Mouse (Mus musculus) cerebellum, adult 9-11 months (tissue): ENCODE results near the gene Slc35c1.

Experiments used
- DNase-seq: peaks from one replicate; pipeline ENCODE4 v3.0.0; 2022

Gene Slc35c1

DNA sequence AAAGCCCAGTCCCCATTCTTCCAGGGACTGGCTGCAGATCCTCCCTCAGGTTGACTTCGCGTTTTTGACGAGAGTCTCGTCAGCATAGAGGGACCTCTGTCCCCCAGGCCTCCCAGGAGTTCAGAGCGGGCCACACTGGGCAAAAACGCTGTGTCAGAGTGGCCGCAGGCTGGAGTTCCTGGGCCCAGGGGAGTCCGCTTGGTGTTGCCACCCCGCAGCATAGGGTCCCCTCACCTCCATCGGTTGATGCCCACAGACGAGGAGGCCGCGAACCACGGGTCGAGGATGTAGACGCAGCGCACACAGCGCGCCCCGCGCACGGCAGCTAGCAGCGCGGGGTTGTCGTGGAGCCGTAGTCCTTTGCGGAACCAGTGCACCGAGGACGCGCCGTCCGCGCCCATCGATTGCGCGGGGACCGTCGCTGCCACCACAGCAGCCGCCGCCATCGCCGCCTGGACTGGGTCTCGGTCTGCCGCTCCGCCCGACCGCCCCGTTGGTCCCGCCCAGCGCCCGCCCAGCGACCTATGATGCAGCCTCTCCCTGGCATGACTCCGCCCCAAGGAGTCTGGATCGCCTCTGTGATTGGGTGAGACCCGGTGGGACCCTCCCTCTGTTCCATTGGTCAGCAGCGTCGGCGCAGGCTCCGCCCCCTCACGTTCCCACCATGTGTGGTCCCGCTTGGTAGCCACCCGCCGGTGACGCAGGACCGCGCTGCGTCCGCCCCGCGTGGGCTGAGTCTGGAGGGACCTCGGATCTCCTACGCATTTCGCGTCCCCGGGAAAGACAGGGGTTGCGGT, 26.6 kb downstream of the Slc35c1 start, which contains the start of gene Cry2:
Cry2 (minus strand) TSS at position 466 of the 797 bp plus-strand sequence.
- peak; percentile 100 for DNase-seq

- DNase-seq = peak; percentile 73
Measured at GRCm38 (mm10) chr2:92432299-92433295, 27.7 kb downstream of the Slc35c1 start.

- peak; percentile 67 for DNase-seq
Measured at GRCm38 (mm10) chr2:92431611-92432179, 28.6 kb downstream of the Slc35c1 start.

DNA sequence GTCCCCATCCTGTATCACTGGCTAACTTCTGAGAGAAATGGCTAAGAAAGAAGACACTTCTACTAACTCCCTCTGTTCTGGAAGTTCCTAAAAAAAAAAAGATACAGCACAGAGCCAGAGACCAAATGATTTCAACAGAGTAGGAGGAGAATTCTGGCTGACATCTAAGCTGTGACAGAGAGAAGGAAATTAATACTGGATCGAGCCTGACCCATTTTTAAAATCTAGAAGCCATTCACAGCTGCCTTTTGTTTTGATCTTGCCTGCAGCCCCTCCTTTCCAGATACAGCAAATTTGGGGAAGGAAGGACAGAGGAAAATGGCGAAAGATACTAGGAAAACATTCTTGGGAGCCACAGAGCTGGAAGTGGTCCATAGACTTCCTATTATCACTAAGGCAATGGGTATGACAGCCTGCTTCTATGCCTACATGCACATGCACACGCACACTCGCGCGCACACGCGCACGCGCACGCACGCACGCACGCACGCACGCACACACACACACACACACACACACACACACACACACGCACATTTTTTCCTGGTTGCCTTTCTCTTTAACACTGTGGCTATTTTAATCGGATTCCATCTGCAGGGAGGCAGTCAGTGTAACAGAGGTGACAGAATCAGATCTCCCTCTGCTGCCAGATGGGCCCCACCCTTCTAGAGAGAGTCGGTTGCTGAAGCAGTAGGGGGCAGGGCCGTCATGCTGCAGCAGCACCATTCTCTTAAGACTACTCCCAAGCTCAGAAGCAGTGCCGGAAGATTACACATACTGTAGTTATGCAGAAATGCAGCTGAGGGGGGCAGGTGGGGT, 29.4 kb downstream of the Slc35c1 start:
- peak; percentile 79 for DNase-seq

- DNase-seq = no peak
Measured at GRCm38 (mm10) chr2:92430089-92430488, 30.2 kb downstream of the Slc35c1 start.

- peak; percentile 96 for DNase-seq
Measured at GRCm38 (mm10) chr2:92427882-92428281, 32.5 kb downstream of the Slc35c1 start.

DNA sequence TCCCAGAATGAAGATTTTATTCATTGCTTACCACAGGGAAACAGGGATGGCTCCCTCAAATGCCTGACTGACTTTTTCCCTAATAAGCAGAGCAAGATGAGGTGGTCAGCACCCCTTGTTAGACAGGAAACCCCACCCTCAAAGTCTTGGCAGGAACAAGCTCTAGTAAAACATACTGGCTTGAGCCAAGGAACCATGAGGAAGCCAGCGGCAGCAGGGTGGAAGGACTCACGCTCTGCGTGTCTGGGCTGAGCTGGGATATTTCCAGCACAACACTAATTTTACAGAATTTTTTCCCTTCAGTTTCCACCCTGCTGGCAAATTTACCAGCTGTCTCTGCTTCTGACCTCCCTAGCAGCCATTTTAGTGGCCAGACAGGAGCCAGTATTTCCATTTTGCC, 33.9 kb downstream of the Slc35c1 start:
- peak; percentile 62 for DNase-seq

DNA sequence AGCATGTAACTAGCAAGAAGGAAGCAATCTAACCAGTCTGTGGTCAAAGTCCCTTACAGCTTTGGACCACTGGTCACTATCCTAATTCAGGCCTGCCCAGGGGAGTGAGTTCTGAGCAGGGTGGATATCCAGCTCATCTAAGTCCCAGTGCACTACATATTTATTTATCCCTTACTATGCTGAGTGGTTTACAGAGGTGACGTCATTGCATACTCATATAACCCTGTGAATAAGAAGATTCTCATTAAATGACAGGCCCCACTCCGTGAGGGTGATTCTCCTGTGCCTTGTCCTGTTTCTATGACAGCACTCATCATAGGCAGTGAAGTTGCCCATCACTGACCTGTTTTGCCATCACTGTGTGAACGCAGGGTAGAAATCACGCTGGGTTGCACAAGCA, 35.0 kb downstream of the Slc35c1 start:
- no peak for DNase-seq

DNA sequence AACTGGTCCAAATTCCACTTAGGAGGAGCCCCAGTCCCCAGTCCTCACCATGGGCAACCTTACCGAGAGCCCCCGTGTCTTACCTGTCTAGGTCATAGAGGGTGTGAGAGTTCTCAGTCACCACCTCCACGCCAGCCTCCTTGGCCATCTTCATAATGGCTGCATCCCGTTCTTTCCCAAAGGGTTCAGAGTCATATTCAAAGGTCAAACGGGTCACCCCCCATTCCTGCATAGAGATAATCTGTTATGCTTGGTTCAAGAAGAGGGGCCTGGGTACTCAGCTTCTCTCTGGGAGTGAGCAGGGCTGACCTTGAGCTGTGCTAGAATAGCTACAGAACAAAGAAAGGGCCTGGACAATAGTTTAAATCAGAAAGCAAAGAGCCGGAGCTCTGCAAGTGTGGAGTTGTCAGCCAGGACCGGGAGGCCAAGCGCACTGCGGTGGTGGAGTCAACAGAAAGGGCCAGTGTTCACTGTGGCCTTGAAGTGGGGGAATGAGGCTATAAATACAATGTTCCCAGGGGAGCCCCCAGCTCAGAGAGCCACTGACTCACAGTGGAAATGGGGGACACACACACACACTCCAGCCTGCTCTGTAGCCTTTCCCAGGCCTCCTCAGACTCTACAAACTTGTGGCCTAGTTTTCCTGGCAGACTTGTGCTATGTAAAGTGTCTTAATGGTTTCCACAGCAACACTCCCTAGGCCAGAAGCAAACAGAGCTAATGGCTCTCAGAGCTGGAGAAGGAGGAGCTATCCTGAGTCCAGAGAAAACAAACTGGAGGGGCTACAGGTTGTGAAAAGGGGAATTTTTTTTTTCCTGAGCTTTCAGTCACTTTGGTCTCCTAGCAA, 35.7 kb downstream of the Slc35c1 start:
- peak; percentile 61 for DNase-seq

GRCm38 (mm10) chr2:92423702-92424461, 36.5 kb downstream of the Slc35c1 start:
- peak; percentile 94 for DNase-seq

DNA sequence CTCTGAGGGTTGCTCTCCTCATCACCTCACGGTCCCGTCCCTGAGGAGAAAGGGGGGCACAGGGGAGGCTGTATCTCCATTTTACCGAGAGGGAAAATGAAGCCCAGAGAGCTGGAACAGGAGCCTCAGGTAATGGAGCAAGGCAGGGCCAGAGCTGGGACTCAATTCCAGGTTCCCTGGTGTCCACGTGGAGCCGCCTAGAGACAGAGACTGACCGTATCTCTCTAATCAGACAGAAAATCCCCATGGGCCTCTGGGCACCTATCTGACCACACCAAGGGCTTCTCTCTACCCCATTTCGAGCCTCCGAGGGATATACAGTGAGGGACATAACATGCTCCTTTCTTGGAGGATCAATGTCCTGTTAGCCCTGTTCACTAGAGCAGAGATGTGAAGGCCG, 37.2 kb downstream of the Slc35c1 start:
- DNase-seq = no peak

- DNase-seq = peak; percentile 69
Measured at GRCm38 (mm10) chr2:92422388-92423135, 37.8 kb downstream of the Slc35c1 start.

GRCm38 (mm10) chr2:92421723-92422387, 38.5 kb downstream of the Slc35c1 start:
- no peak for DNase-seq

GRCm38 (mm10) chr2:92411705-92412104, 48.6 kb downstream of the Slc35c1 start:
- DNase-seq = peak; percentile 87

DNA sequence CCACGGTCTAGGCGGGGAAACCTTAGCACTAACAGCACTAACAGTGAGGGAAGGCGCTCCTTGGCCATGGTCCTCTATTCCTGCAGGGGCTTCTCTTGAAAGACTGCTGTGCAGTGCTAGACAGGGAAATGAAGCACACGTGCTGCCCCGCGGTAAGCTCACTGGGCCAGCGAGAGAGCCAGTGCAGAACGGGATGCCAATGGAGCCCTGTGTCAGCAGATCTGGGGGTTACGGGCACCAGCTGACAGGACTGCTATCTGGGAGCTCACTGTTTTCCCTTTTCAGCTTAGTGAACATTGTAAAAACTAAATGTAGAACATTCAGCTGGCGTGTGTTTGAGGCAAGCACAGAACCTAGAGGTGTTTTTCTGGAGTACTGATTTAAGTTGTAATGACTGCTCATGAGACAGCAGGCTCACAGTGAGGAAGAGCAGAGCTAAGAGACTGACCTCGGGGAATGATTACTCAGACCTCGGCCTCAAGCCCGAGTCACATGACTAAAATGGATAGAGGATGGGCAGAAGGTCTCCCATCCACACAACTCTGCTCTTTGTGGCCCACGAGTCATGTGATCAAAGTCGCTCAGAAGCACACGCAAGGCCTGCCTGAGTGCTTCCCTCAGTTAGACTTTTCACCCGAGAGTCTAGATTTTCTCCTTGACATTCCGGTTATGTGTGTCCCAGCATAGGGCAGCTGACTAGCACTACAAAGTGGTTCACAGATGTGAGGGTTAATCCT, 51.9 kb downstream of the Slc35c1 start:
- DNase-seq = no peak

DNA sequence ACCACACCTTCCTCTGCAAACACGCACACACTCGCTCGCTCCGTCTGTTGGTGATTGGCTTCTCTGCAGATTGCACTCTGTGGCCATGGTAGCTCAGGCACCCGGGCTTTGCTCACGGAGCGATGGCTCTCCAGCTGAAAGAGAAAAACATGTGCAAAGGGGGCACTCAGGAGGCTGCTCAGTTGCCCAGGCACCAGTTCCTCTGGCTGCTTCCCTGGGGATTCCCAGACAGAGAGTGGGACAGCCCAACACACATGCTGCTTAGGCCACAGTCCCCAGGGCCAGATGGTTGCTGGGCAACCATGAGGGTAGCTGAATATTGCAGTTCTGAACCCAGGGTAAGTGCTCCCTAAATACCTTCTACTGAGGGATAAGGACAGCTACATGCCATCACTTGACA, 54.7 kb downstream of the Slc35c1 start:
- no peak for DNase-seq

DNA sequence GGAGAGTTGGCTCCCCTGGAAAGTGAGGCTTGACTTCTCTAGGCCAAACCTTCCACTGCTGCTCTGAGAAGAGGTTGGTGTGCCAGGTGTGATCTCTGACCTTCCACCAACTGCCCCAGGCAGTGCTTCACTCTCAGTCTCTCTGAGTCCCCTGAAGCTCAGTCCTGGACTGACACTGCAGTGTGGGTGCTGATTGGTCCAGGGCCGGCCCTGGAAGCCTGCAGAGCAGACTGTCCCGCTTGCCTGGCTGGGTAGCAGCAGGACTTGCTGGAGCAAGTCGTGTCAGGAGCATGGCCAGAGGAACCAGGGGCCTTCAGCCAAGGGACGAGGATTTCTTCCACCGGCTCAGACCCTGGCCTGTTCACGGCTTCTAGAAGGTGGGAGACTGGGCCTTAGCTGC, 55.6 kb downstream of the Slc35c1 start:
- peak; percentile 62 for DNase-seq

- DNase-seq = peak; percentile 65
Measured at GRCm38 (mm10) chr2:92403776-92404319, 56.5 kb downstream of the Slc35c1 start.
